8 mouse cellular contexts compared by ENCODE assay signal in genomic region chr11:59505839-59506712, GRCm38 (mm10). TPM values are rescaled to one million over a fixed set of nuclear protein-coding genes. Genes with fewer than 3 reads are reported as not detected.
A peak's percentile ranks its signal among the peaks of the same experiment; 100 is the strongest.
DNase-seq lines count a peak whose midpoint lies in the region; ATAC-seq lines count a peak whose summit lies in the region.

No protein-coding gene starts in this region.

- WGBS in embryonic facial prominence, embryonic 10.5 days, result under 1% methylated on average over 71 of the region's 71 CpGs
- WGBS in limb, embryonic 12.5 days, result under 1% methylated on average over 67 of the region's 71 CpGs
- WGBS in midbrain, embryonic 14.5 days, result under 1% methylated on average over 66 of the region's 71 CpGs

- H3K4me3 ChIP-seq in embryonic facial prominence, embryonic 10.5 days, result peak overlapping the region; percentile 91
- peak overlapping the region; percentile 86 for H3K4me3 ChIP-seq in limb, embryonic 12.5 days (replicated peaks)
- H3K4me3 ChIP-seq in midbrain, embryonic 14.5 days (replicated peaks; ENCODE audit: low read depth, low read length), result peak overlapping the region; percentile 85

- peak; percentile 90 for ATAC-seq in limb, embryonic 12.5 days (ENCODE audit: insufficient number of reproducible peaks, insufficient read depth, low FRiP score, low TSS enrichment, low read depth)
- peak; percentile 89 for ATAC-seq in midbrain, embryonic 14.5 days (ENCODE audit: low FRiP score, low TSS enrichment)

- H3K9me3 ChIP-seq in embryonic facial prominence, embryonic 10.5 days, result no peaks in the 10 kb centered on the region
- H3K9me3 ChIP-seq in limb, embryonic 12.5 days, result no peaks in the 10 kb centered on the region
- no peaks in the 10 kb centered on the region for H3K9me3 ChIP-seq in midbrain, embryonic 14.5 days (ENCODE audit: control insufficient read depth, low read length)

- H3K9ac ChIP-seq in limb, embryonic 12.5 days (replicated peaks), result peak overlapping the region; percentile 90
- peak overlapping the region; percentile 94 for H3K9ac ChIP-seq in midbrain, embryonic 14.5 days (replicated peaks; ENCODE audit: low read length)

- H3K27ac ChIP-seq in embryonic facial prominence, embryonic 10.5 days (replicated peaks), result peak overlapping the region; percentile 97
- peak overlapping the region; percentile 97 for H3K27ac ChIP-seq in limb, embryonic 12.5 days
- peak overlapping the region; percentile 91 for H3K27ac ChIP-seq in midbrain, embryonic 14.5 days (replicated peaks; ENCODE audit: low read depth, low read length)

- DNase-seq in layer of hippocampus, adult 11-12 months (ENCODE audit: low spot score), result peak; percentile 74
- DNase-seq in layer of hippocampus, adult 9-10 months (ENCODE audit: low spot score), result no peak
- peak; percentile 95 for DNase-seq in embryonic facial prominence, embryonic 10.5 days (ENCODE audit: low spot score)
- DNase-seq in heart, adult 11 months, result peak; percentile 99
- DNase-seq in kidney, adult 11 months, result peak; percentile 88
- peak; percentile 91 for DNase-seq in midbrain, embryonic 14.5 days
- peak; percentile 68 to 70 for DNase-seq in spleen, adult 18-20 months

- no peaks in the 10 kb centered on the region for H3K27me3 ChIP-seq in embryonic facial prominence, embryonic 10.5 days (replicated peaks; ENCODE audit: low read depth, poor library complexity, severe bottlenecking)
- no peaks in the 10 kb centered on the region for H3K27me3 ChIP-seq in limb, embryonic 12.5 days
- no peaks in the 10 kb centered on the region for H3K27me3 ChIP-seq in midbrain, embryonic 14.5 days (ENCODE audit: control insufficient read depth, insufficient read depth, low read length)

- peak overlapping the region; percentile 81 for H3K4me2 ChIP-seq in limb, embryonic 12.5 days
- H3K4me2 ChIP-seq in midbrain, embryonic 14.5 days (ENCODE audit: low read length), result peak overlapping the region; percentile 95

- H3K4me1 ChIP-seq in embryonic facial prominence, embryonic 10.5 days, result peaks cover 28% of the 10 kb centered on the region
- H3K4me1 ChIP-seq in limb, embryonic 12.5 days (replicated peaks), result peaks cover 20% of the 10 kb centered on the region
- peaks cover 12% of the 10 kb centered on the region for H3K4me1 ChIP-seq in midbrain, embryonic 14.5 days (ENCODE audit: control insufficient read depth, insufficient read depth, low read length)

- peaks cover 65% of the 10 kb centered on the region for H3K36me3 ChIP-seq in embryonic facial prominence, embryonic 10.5 days (replicated peaks)
- H3K36me3 ChIP-seq in limb, embryonic 12.5 days, result peaks cover 62% of the 10 kb centered on the region
- peaks cover 36% of the 10 kb centered on the region for H3K36me3 ChIP-seq in midbrain, embryonic 14.5 days (ENCODE audit: control insufficient read depth, insufficient read depth, low read length)

RNA-seq across cellular contexts. Expression of gene Zkscan17, which starts 20.5 kb away (rescaled TPM):
- polyA plus RNA-seq in embryonic facial prominence, embryonic 10.5 days (2016; fragmentation: Nextera tagmentation; extraction: Ambion mirVana), result 37.2 and 39.3 TPM in 2 replicates
- 34.6 and 36.0 TPM in 2 replicates for polyA plus RNA-seq in limb, embryonic 12.5 days (2016; fragmentation: Nextera tagmentation; extraction: Ambion mirVana)
- polyA plus RNA-seq in midbrain, embryonic 14.5 days (2014; fragmentation: Nextera tagmentation; extraction: Ambion mirVana), result 15.5 and 16.1 TPM in 2 replicates

RNA-seq across cellular contexts. Expression of gene Zfp867, which starts 33.8 kb away (rescaled TPM):
- polyA plus RNA-seq in embryonic facial prominence, embryonic 10.5 days (2016; fragmentation: Nextera tagmentation; extraction: Ambion mirVana), result 8.6 and 9.3 TPM in 2 replicates
- polyA plus RNA-seq in limb, embryonic 12.5 days (2016; fragmentation: Nextera tagmentation; extraction: Ambion mirVana), result 8.8 and 9.5 TPM in 2 replicates
- 16.8 and 18.3 TPM in 2 replicates for polyA plus RNA-seq in midbrain, embryonic 14.5 days (2014; fragmentation: Nextera tagmentation; extraction: Ambion mirVana)

RNA-seq across cellular contexts. Expression of gene Nlrp3, which starts 35.3 kb away (rescaled TPM):
- polyA plus RNA-seq in embryonic facial prominence, embryonic 10.5 days (2016; fragmentation: Nextera tagmentation; extraction: Ambion mirVana), result 0.14 and 0.16 TPM in 2 replicates
- polyA plus RNA-seq in limb, embryonic 12.5 days (2016; fragmentation: Nextera tagmentation; extraction: Ambion mirVana), result 0.35 TPM in 1 of 2 replicates, not detected in the other
- polyA plus RNA-seq in midbrain, embryonic 14.5 days (2014; fragmentation: Nextera tagmentation; extraction: Ambion mirVana), result 0.35 TPM in 1 of 2 replicates, not detected in the other

RNA-seq across cellular contexts. Expression of gene Snap47, which starts 55.1 kb away (rescaled TPM):
- 128 and 134 TPM in 2 replicates for polyA plus RNA-seq in embryonic facial prominence, embryonic 10.5 days (2016; fragmentation: Nextera tagmentation; extraction: Ambion mirVana)
- polyA plus RNA-seq in limb, embryonic 12.5 days (2016; fragmentation: Nextera tagmentation; extraction: Ambion mirVana), result 142 and 145 TPM in 2 replicates
- 525 and 579 TPM in 2 replicates for polyA plus RNA-seq in midbrain, embryonic 14.5 days (2014; fragmentation: Nextera tagmentation; extraction: Ambion mirVana)

RNA-seq across cellular contexts. Expression of gene Jmjd4, which starts 56.2 kb away (rescaled TPM):
- 19.1 and 19.6 TPM in 2 replicates for polyA plus RNA-seq in embryonic facial prominence, embryonic 10.5 days (2016; fragmentation: Nextera tagmentation; extraction: Ambion mirVana)
- 17.4 and 18.6 TPM in 2 replicates for polyA plus RNA-seq in limb, embryonic 12.5 days (2016; fragmentation: Nextera tagmentation; extraction: Ambion mirVana)
- polyA plus RNA-seq in midbrain, embryonic 14.5 days (2014; fragmentation: Nextera tagmentation; extraction: Ambion mirVana), result 15.4 and 16.6 TPM in 2 replicates
